Mouse (Mus musculus) layer of hippocampus, adult 11-12 months (tissue): ENCODE results near the gene Lztr1.

Source experiments
- DNase-seq: peaks from one replicate; pipeline ENCODE4 v3.0.0; 2022; ENCODE audit warnings: low spot score

Gene Lztr1

GRCm38 (mm10) chr16:17508546-17509239, at the start of gene Lztr1:
Gene Lztr1, plus strand, starts transcription at chr16:17508688.
- DNase-seq, result peak; percentile 89

- DNase-seq, result no peak
Measured at GRCm38 (mm10) chr16:17460254-17460653, 48.2 kb upstream of the Lztr1 start.

GRCm38 (mm10) chr16:17461596-17461995, 46.9 kb upstream of the Lztr1 start:
- DNase-seq, result no peak

GRCm38 (mm10) chr16:17463184-17463583, 45.3 kb upstream of the Lztr1 start:
- no peak for DNase-seq

- no peak for DNase-seq
Measured at GRCm38 (mm10) chr16:17466875-17467663, 41.4 kb upstream of the Lztr1 start.

GRCm38 (mm10) chr16:17472498-17472897, 36.0 kb upstream of the Lztr1 start:
- no peak for DNase-seq

GRCm38 (mm10) chr16:17474091-17474490, 34.4 kb upstream of the Lztr1 start:
- peak; percentile 58 for DNase-seq

- no peak for DNase-seq
Measured at GRCm38 (mm10) chr16:17474761-17475160, 33.7 kb upstream of the Lztr1 start.

- DNase-seq, result no peak
Measured at GRCm38 (mm10) chr16:17475326-17475725, 33.2 kb upstream of the Lztr1 start.

GRCm38 (mm10) chr16:17478331-17478943, 30.1 kb upstream of the Lztr1 start:
- no peak for DNase-seq

GRCm38 (mm10) chr16:17481465-17481864, 27.0 kb upstream of the Lztr1 start:
- DNase-seq, result no peak

- no peak for DNase-seq
Measured at GRCm38 (mm10) chr16:17486505-17486904, 22.0 kb upstream of the Lztr1 start.

- no peak for DNase-seq
Measured at GRCm38 (mm10) chr16:17488478-17489468, 19.7 kb upstream of the Lztr1 start.

GRCm38 (mm10) chr16:17489469-17490111, 18.9 kb upstream of the Lztr1 start, which contains the start of gene Aifm3:
Gene Aifm3, plus strand, starts transcription at chr16:17489611.
- DNase-seq, result no peak

GRCm38 (mm10) chr16:17491154-17491553, 17.3 kb upstream of the Lztr1 start:
- no peak for DNase-seq

- no peak for DNase-seq
Measured at GRCm38 (mm10) chr16:17491896-17492561, 16.5 kb upstream of the Lztr1 start.

- peak; percentile 93 for DNase-seq
Measured at GRCm38 (mm10) chr16:17496499-17497305, 11.8 kb upstream of the Lztr1 start.

- no peak for DNase-seq
Measured at GRCm38 (mm10) chr16:17499249-17499883, 9.1 kb upstream of the Lztr1 start.

- DNase-seq, result no peak
Measured at GRCm38 (mm10) chr16:17502681-17503080, 5.8 kb upstream of the Lztr1 start.
